Mouse (Mus musculus) intestine, embryonic 16.5 days (tissue): ENCODE measurements around the gene Fndc5. TPM values are rescaled to one million over a fixed set of nuclear protein-coding genes. Genes with fewer than 3 reads are reported as not detected.

Source experiments
- ATAC-seq: fragments of 200-750 bp; cut with Nextera tagmentation; 2 replicates; pipeline ENCODE4 v1.8.0; 2017; ENCODE audit warnings: moderate TSS enrichment, moderate library complexity
- H3K27ac ChIP-seq: fragments of 300-500 bp; sonication (generic); 2 replicates; pipeline ENCODE4 v1.5.1; 2014; ENCODE audit warnings: mild to moderate bottlenecking, low read length
- H3K27me3 ChIP-seq: fragments of 300-500 bp; sonication (generic); replicated peaks from 2 replicates; pipeline ENCODE4 v1.6.1; 2014; ENCODE audit warnings: low read length, control low read depth, mixed read lengths; ENCODE audit not compliant: control insufficient read depth, insufficient read depth
- H3K36me3 ChIP-seq: fragments of 300-500 bp; sonication (generic); 2 replicates; pipeline ENCODE4 v1.6.1; 2014; ENCODE audit warnings: low read length, control low read depth; ENCODE audit not compliant: control insufficient read depth, insufficient read depth
- H3K4me1 ChIP-seq: fragments of 300-500 bp; sonication (generic); 2 replicates; pipeline ENCODE4 v1.6.1; 2014; ENCODE audit warnings: low read length, control low read depth, mixed read lengths; ENCODE audit not compliant: control insufficient read depth, insufficient read depth
- H3K4me2 ChIP-seq: fragments of 300-500 bp; sonication (generic); 2 replicates; pipeline ENCODE4 v1.6.1; 2014; ENCODE audit warnings: low read depth, low read length, control low read depth
- H3K4me3 ChIP-seq: fragments of 300-500 bp; sonication (generic); 2 replicates; pipeline ENCODE4 v1.5.1; 2014; ENCODE audit warnings: mild to moderate bottlenecking, low read length
- H3K9ac ChIP-seq: fragments of 300-500 bp; sonication (generic); 2 replicates; pipeline ENCODE4 v1.6.1; 2014; ENCODE audit warnings: low read depth, low read length
- H3K9me3 ChIP-seq: fragments of 300-500 bp; sonication (generic); 2 replicates; pipeline ENCODE4 v1.6.1; 2016; ENCODE audit warnings: low read length, control low read depth; ENCODE audit not compliant: control insufficient read depth
- WGBS: fragments of 180-500 bp; shearing (Covaris S2); extraction: QIAGEN DNeasy Blood & Tissue Kit; methylation state at CpG from one replicate; pipeline ENCODE4 v1.1.7; 2014; 5-methylcytosine and 5-hydroxymethylcytosine counted together
- polyA plus RNA-seq: library from polyadenylated mRNA; unstranded; fragments of >200 nt; fragmentation: Nextera tagmentation; extraction: Ambion mirVana; gene quantifications from 2 replicates; pipeline ENCODE4 v1.2.1, GENCODE M21; 2015

The Fndc5 gene
- polyA plus RNA-seq, 1 experiment from 2014 or later = 1.5 TPM

DNA sequence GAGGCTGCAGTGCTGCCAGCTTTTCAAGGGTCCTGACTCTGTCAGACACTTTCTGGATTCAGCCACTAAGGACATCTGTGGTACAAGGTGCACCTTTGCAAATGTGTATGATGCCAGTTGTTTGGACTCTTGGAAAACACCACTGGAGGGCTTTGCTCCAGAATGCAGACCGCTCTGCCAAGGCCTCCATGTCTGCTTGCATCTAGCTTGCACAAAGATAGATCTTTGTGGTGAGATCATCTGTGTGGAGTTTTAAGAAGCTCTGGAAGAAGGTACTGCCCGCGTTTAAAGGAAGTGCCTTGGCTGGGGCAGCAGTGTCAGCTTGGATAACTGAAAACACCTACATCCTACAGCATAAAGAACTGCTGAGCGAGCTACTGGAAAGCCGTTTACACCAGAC lies 6.7 kb downstream of the Fndc5 start:
- Histone ChIP-seq H3K4me2 (no peak overlapping the region), H3K9ac (no peak overlapping the region), H3K4me3 (no peak overlapping the region), H3K4me1 (peaks cover 7% of the 10 kb centered on the region), H3K27ac (no peak overlapping the region), H3K36me3 (no peaks in the 10 kb centered on the region), H3K27me3 (peaks cover 2% of the 10 kb centered on the region; the same call in 1 of the 2 replicates), H3K9me3 (no peaks in the 10 kb centered on the region)
- 81% methylated on average over 5 of the region's 5 CpGs for WGBS
- ATAC-seq = no peak

DNA sequence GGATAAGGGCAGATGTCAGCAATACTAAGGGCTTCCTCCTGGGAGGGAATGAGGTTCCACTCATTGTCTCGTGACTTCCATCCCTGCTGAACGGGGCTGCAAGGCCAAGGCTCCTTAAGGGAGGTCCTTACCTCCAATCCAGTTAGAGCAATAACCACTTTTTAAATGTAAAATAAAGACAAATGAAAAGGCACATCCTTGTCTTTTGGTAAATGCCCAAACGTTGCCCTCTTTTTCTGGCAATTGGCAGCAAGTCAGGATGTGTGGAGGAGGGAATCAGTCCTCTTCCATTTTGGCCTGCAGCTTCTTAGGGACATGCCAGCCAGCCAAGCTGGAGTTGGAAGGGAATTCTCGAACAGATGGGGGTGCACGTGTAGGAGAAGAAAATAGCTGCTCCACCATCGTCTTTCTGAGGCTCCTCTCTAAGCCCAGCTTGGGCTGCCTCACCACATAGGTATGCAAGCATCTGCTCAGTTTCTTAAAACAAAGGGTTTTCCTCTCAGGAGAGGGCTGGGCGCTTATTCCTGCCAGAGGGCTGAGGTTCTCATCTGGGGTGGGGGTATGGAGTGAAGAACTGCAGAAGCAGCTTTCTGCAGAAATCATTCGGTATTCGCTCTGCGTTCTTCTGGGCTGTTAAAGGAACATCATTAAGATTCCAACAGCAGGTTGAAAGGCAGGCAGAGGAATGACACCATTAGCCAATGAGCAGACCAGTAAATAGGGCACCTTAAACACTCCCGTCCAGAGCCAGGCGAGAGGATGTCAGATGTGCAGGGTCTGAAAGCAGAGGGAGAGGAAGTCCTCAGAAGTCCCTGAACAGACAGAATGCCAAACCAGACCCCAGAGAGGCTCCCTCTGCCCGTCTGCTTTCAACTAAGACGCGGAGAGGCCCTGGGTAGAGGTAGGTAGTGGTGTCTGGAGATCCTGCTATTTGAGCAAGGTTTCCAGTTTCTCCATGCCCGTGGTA lies 7.9 kb downstream of the Fndc5 start:
- Histone ChIP-seq H3K9me3 (no peaks in the 10 kb centered on the region), H3K4me3 (no peak overlapping the region), H3K27ac (peak overlapping the region; percentile 43), H3K27me3 (no peaks in the 10 kb centered on the region), H3K9ac (no peak overlapping the region), H3K4me1 (peaks cover 7% of the 10 kb centered on the region), H3K4me2 (no peak overlapping the region), H3K36me3 (no peaks in the 10 kb centered on the region)
- ATAC-seq = peak; percentile 49; the same call in 1 of the 2 replicates
- 53% methylated on average over 16 of the region's 16 CpGs for WGBS

DNA sequence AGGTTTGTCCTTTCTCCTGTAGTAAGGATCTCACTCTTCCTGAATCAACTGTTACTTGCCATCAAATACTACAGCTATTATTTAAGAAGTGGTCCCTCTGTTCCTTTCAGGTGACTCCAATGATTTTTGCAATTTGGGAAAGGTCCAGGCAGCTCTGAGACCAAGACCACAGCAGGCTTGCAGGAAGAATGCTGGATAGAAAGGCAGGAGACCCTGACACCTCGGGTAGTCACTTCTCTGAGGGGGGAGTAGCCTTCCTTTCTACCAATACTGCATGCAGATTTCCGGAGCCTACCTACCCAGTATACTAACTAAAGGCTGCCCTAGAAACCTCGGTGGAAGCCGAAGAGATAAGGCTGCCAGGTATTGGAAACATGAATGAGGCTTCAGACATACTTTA lies 8.6 kb downstream of the Fndc5 start:
- Histone ChIP-seq H3K36me3 (no peaks in the 10 kb centered on the region), H3K27me3 (no peaks in the 10 kb centered on the region), H3K27ac (peak overlapping the region; percentile 42; the same call in 1 of the 2 replicates), H3K9ac (no peak overlapping the region), H3K4me1 (peaks cover 7% of the 10 kb centered on the region), H3K4me3 (no peak overlapping the region), H3K4me2 (no peak overlapping the region), H3K9me3 (no peaks in the 10 kb centered on the region)
- ATAC-seq = no peak
- WGBS = 39% methylated on average over 4 of the region's 4 CpGs

DNA sequence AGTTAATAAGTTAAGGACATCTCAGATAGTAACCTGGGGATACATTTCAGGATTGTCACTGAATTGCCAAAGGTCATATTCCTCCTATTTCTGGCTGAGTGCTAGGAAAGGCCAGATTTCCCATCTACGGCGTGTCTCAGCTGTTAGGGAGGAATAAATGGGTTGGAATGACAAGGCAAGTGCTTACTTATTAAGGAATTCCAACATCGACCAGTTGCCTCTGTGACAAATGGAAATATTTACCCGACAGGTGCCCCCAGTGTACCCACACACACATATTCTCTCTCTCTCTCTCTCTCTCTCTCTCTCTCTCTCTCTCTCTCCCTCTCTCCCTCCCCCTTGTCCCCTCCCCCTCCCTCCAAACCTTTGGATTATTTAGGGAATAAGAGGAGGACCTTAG lies 9.1 kb downstream of the Fndc5 start:
- H3K36me3 ChIP-seq = no peaks in the 10 kb centered on the region
- no peak for ATAC-seq
- H3K4me3 ChIP-seq = no peak overlapping the region
- H3K27ac ChIP-seq = no peak overlapping the region
- H3K9ac ChIP-seq = no peak overlapping the region
- H3K27me3 ChIP-seq = no peaks in the 10 kb centered on the region
- H3K4me1 ChIP-seq = peaks cover 7% of the 10 kb centered on the region
- no peaks in the 10 kb centered on the region for H3K9me3 ChIP-seq
- WGBS = 51% methylated on average over 4 of the region's 4 CpGs
- H3K4me2 ChIP-seq = no peak overlapping the region

DNA sequence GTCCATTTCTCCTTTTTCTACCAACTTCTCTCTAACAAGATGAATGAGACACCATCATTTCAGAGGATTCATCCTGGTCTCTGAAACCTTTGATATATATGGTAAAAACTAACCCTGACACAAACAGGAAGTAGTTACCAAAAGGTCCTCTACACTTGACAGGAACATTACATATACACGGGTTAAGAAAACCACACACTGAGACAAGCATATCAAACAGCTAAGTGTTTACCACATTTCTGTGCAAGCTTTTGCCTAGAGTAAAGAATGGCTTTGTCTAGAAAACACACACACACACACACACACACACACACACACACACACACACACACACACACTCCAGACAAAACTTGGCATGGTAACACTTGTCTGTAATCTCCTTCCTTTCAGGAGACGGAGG lies 9.6 kb downstream of the Fndc5 start:
- H3K4me1 ChIP-seq = peaks cover 7% of the 10 kb centered on the region
- no peaks in the 10 kb centered on the region for H3K27me3 ChIP-seq
- 0 out of 2 replicates have a peak, but pooled peaks cover under 1% of the 10 kb centered on the region for H3K36me3 ChIP-seq
- H3K9me3 ChIP-seq = no peaks in the 10 kb centered on the region
- no peak overlapping the region for H3K4me2 ChIP-seq
- H3K4me3 ChIP-seq = no peak overlapping the region
- H3K27ac ChIP-seq = no peak overlapping the region
- ATAC-seq = no peak
- 54% methylated on average over 2 of the region's 2 CpGs for WGBS
- H3K9ac ChIP-seq = no peak overlapping the region

DNA sequence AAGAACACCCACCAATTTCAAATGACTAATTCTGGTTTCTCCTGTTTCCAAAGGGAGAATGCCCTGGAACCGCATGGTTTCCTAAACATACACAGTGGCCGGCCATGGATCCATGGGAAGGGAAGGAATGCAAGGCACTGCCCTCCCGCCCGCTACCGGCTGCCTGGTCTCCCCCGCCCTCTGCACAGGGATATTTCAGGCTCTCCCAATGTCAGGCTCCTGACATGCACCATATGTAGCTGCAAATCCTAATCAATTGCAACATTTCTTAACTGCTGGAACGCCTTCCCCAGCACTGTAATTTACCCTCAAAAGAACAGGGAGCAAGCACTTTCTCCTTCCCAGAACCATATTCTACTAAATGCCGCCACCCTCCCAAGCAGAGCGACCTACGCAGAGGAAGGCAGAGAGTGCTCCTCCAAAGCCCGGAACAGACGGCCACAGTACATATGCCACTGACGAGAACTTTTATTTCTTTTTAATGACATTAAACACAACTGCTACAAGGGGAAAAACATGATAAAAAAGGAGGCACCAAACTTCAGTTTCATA lies 10.8 kb downstream of the Fndc5 start:
- WGBS = 77% methylated on average over 13 of the region's 13 CpGs

DNA sequence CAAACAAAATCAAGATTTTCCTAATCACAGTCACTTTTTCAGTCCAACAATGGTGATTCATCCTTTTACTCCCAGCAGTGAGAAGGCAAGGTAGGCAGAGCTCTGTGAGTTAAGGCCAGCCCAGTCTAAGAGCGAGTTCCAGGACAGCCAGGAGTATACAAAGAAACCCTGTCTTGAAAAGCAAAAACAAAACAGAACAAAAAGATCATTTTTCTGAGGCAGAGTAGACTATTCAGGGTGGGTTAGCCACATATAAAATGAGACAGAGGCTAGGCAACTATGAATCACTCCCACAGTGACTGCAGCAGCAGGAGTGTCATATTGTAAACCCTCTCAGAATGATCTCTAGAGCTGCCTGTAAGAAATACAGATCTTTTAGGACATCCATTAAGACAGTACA lies 12.5 kb downstream of the Fndc5 start:
- Histone ChIP-seq H3K27ac (no peak overlapping the region), H3K27me3 (no peaks in the 10 kb centered on the region), H3K36me3 (0 out of 2 replicates have a peak, but pooled peaks cover 3% of the 10 kb centered on the region), H3K4me2 (no peak overlapping the region), H3K9me3 (no peaks in the 10 kb centered on the region), H3K4me3 (no peak overlapping the region), H3K9ac (no peak overlapping the region), H3K4me1 (peaks cover 6% of the 10 kb centered on the region; the same call in 1 of the 2 replicates)
- WGBS = 74% methylated on average over 1 of the region's 1 CpGs
- no peak for ATAC-seq

More for the DNA sequence above, 10.8 kb downstream of the Fndc5 start:
- H3K4me1 ChIP-seq = peaks cover 6% of the 10 kb centered on the region; the same call in 1 of the 2 replicates
- H3K36me3 ChIP-seq = 0 out of 2 replicates have a peak, but pooled peaks cover 3% of the 10 kb centered on the region
- H3K4me2 ChIP-seq = no peak overlapping the region
- no peaks in the 10 kb centered on the region for H3K27me3 ChIP-seq
- H3K27ac ChIP-seq = no peak overlapping the region
- H3K9ac ChIP-seq = no peak overlapping the region
- no peaks in the 10 kb centered on the region for H3K9me3 ChIP-seq
- H3K4me3 ChIP-seq = no peak overlapping the region
- no peak for ATAC-seq

DNA sequence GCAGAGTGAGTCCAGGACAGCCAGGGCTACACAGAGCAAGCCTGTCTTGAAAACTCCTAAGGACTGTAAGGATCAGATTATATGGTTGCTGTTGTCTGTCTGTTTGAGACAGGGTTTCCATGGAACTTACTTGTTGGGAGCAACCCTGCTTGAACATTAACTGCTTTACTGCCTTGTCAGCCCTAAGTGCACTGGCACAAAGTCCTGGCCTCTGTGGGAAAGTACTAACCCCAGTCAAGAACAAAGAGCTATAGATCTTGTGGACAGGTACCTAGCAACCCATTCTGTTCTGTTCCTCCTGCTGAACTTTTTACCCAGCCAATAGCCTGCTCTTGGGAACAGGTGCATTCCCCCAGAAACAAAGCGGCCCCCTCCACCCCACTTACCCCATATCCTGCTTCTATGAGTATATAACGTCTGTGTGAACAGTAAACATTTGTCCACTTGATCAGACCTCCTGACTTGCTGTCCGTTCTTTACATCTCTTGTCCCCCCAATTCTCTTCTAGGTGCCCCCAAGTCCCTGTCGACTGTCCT lies 14.5 kb downstream of the Fndc5 start:
- H3K4me3 ChIP-seq = no peak overlapping the region
- no peaks in the 10 kb centered on the region for H3K27me3 ChIP-seq
- no peaks in the 10 kb centered on the region for H3K9me3 ChIP-seq
- 61% methylated on average over 4 of the region's 4 CpGs for WGBS
- ATAC-seq = peak; percentile 95
- peak overlapping the region; percentile 87 for H3K27ac ChIP-seq
- peaks cover 6% of the 10 kb centered on the region; the same call in 1 of the 2 replicates for H3K4me1 ChIP-seq
- H3K4me2 ChIP-seq = no peak overlapping the region
- no peak overlapping the region for H3K9ac ChIP-seq
- H3K36me3 ChIP-seq = 0 out of 2 replicates have a peak, but pooled peaks cover 3% of the 10 kb centered on the region

DNA sequence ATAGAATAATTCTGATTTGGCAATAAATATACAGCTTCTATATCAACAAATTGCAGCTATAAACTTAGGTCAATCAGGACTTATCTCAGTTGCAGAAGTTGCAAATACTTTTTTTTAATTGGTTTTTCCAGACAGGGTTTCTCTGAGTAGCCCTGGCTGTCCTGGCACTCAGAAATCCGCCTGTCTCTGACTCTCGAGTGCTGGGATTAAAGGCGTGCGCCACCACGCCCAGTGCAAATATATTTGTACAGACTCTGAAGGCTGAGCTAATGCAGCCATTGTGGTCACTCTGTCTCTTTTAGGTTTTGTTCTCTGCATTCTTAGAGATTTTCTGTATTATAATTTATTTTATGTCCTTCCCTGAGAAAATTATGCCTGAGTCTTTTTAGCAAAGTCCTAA lies 20.7 kb downstream of the Fndc5 start:
- Histone ChIP-seq H3K9ac (no peak overlapping the region), H3K4me3 (no peak overlapping the region), H3K4me2 (no peak overlapping the region), H3K9me3 (no peaks in the 10 kb centered on the region), H3K36me3 (no peaks in the 10 kb centered on the region), H3K27me3 (no peaks in the 10 kb centered on the region), H3K27ac (0 out of 2 replicates have a peak overlapping the region, but pooled peaks have one; percentile 26), H3K4me1 (0 out of 2 replicates have a peak, but pooled peaks cover 4% of the 10 kb centered on the region)
- ATAC-seq = no peak
- WGBS = 62% methylated on average over 5 of the region's 5 CpGs
